Mouse (Mus musculus) lung, postnatal 0 days (tissue): ENCODE measurements around the gene Nat8f4. TPM values are rescaled to one million over a fixed set of nuclear protein-coding genes. Genes with fewer than 3 reads are reported as not detected.
"Not testable (repeated sequence)": the region's sequence is repeated elsewhere in the genome, so short reads cannot be mapped to it uniquely, and the experiment has no call there.

Experiments
- ATAC-seq: fragments of 200-750 bp; cut with Nextera tagmentation; 2 replicates; pipeline ENCODE4 v1.8.0; 2017; ENCODE audit warnings: moderate library complexity
- DNase-seq: peaks from one replicate; pipeline ENCODE4 v3.0.0-alpha.2; 2016; ENCODE audit warnings: low spot score
- H3K27ac ChIP-seq: fragments of 300-500 bp; sonication (generic); 2 replicates; pipeline ENCODE4 v1.5.1; 2014; ENCODE audit warnings: antibody characterized with exemption, mild to moderate bottlenecking, low read length, mixed read lengths
- H3K27me3 ChIP-seq: fragments of 300-500 bp; sonication (generic); replicated peaks from 2 replicates; pipeline ENCODE4 v1.6.1; 2014; ENCODE audit warnings: low read length, mixed read lengths; ENCODE audit not compliant: insufficient read depth
- H3K36me3 ChIP-seq: fragments of 300-500 bp; sonication (generic); 2 replicates; pipeline ENCODE4 v1.6.1; 2014; ENCODE audit warnings: low read length, mixed read lengths; ENCODE audit not compliant: insufficient read depth
- H3K4me1 ChIP-seq: fragments of 300-500 bp; sonication (generic); 2 replicates; pipeline ENCODE4 v1.6.1; 2014; ENCODE audit warnings: antibody characterized with exemption, low read depth, low read length, mixed read lengths; ENCODE audit not compliant: insufficient read depth
- H3K4me2 ChIP-seq: fragments of 300-500 bp; sonication (generic); replicated peaks from 2 replicates; pipeline ENCODE4 v1.6.1; 2014; ENCODE audit warnings: low read depth, mild to moderate bottlenecking, low read length, moderate library complexity, mixed read lengths
- H3K4me3 ChIP-seq: fragments of 300-500 bp; sonication (generic); 2 replicates; pipeline ENCODE4 v1.5.1; 2014; ENCODE audit warnings: low read depth, low read length
- H3K9ac ChIP-seq: fragments of 300-500 bp; sonication (generic); replicated peaks from 2 replicates; pipeline ENCODE4 v1.6.1; 2014; ENCODE audit warnings: low read depth, mild to moderate bottlenecking
- H3K9me3 ChIP-seq: fragments of 300-500 bp; sonication (generic); 2 replicates; pipeline ENCODE4 v1.6.1; 2016; ENCODE audit warnings: low read length, mixed read lengths
- CTCF ChIP-seq: IDR thresholded peaks from 2 replicates; pipeline ENCODE4 v1.5.1; 2016; ENCODE audit warnings: antibody characterized with exemption, mild to moderate bottlenecking
- EP300 ChIP-seq: IDR thresholded peaks from 2 replicates; pipeline ENCODE4 v1.6.1; 2016; ENCODE audit warnings: antibody characterized with exemption, mild to moderate bottlenecking, control low read depth
- WGBS: fragments of 180-500 bp; shearing (Covaris S2); extraction: QIAGEN DNeasy Blood & Tissue Kit; methylation state at CpG from one replicate; pipeline ENCODE4 v1.1.7; 2014; 5-methylcytosine and 5-hydroxymethylcytosine counted together
- polyA plus RNA-seq: library from polyadenylated mRNA; unstranded; fragments of >200 nt; fragmentation: Nextera tagmentation; extraction: Ambion mirVana; gene quantifications from 2 replicates; pipeline ENCODE4 v1.2.1, GENCODE M21; 2015

Nat8f4 gene
- polyA plus RNA-seq, 1 experiment from 2014 or later, result 2.6 TPM

DNA sequence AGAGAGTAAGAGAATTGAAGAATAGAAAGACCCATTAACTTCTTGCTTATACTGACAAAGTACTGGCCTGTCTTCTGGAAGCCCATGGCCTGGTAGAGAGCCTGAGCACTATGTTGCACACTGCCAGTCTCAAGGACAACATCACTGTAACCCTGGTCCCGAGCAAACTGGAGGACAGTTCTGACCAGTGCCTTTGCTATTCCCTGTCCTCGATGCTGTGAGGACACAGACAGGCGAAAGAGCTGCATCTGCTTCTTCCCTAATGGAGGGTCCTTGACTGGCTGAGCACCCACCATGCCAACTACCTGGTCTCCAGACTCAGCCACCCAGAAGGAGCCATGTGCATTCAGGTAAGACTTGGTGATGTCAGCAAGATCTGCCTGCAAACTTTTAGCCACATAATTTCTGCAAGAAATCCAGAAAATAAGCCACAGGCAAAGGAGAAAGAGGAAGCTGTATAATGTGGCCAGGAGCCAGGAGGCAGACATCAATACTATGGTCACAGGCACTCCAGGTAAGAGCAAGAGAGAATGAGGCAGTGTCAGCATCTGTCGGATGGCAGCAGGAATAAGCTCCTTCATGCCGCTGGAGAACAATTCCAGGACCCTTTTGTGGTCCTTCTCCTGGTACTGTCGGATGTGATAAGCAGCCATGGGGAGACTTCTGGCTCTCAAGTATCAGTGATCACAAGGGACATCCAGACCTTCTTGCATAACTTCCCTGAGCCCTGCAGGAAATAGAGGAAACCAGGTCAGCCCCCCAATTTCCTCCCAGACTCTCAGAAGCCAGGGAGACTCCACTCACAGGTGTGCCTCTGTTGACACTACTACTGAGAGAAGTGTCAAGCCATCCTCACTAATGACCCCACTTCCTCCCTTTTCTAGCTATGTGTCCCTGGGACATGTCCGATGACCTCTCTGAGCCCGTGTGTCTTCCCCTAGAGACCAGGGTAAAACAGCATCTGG is 36.7 kb downstream of the Nat8f4 start:
- Histone ChIP-seq H3K9ac (no peak overlapping the region), H3K9me3 (no peaks in the 10 kb centered on the region), H3K36me3 (no peaks in the 10 kb centered on the region), H3K4me1 (no peaks in the 10 kb centered on the region), H3K4me2 (no peak overlapping the region), H3K4me3 (no peak overlapping the region), H3K27ac (no peak overlapping the region), H3K27me3 (no peaks in the 10 kb centered on the region)
- TF ChIP-seq CTCF, result no peak
- no peak for TF ChIP-seq EP300
- 66% methylated on average over 8 of the region's 8 CpGs for WGBS
- DNase-seq (no peak), ATAC-seq (no peak)

DNA sequence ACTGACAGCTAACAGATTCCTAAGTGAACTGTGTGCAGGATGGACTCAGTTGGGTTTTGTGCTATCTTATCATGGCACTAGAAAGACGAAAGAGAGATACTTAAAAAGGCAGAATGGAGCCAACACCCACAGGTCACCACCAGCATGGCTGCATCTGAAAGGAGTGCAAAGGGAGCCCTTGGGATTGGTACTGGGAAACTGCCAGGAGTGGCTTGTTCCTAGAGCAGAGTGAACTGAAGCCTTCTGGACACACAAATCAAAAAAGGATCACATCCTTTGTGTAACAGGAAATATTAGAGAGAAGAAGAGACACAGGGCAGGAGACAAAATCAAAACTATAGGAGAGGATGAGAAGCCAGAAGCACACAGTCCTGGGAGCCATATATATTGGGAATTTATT is 37.7 kb downstream of the Nat8f4 start:
- H3K27ac ChIP-seq, DNase-seq, H3K9me3 ChIP-seq, ATAC-seq, H3K27me3 ChIP-seq, H3K36me3 ChIP-seq, H3K4me1 ChIP-seq, H3K4me2 ChIP-seq, H3K9ac ChIP-seq, H3K4me3 ChIP-seq: not testable (repeated sequence)
- 77% methylated on average over 1 of the region's 1 CpGs for WGBS

DNA sequence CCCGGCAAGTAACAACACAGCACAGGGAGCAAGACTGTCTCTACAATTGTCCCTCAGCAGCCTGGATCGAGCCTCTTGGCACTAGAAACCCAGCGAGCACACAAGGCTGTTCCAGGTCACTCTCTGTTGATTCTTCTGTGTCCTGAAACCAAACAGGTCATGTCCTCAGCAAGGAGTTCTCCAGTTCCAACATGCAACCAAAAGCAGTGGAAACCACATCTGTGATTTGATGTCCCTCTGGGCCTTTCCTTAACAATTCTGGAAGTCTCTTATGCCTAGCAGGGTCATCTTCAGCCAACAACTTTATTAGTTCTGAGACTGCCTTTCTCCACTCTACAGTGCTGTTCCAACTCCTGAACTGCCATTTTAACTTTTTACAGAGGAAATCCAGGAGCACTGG is 38.5 kb downstream of the Nat8f4 start:
- H3K4me1 ChIP-seq, H3K9ac ChIP-seq, ATAC-seq, H3K4me3 ChIP-seq, H3K4me2 ChIP-seq, H3K36me3 ChIP-seq, H3K27ac ChIP-seq, H3K9me3 ChIP-seq, H3K27me3 ChIP-seq, DNase-seq: not testable (repeated sequence)
- 80% methylated on average over 3 of the region's 3 CpGs for WGBS

DNA sequence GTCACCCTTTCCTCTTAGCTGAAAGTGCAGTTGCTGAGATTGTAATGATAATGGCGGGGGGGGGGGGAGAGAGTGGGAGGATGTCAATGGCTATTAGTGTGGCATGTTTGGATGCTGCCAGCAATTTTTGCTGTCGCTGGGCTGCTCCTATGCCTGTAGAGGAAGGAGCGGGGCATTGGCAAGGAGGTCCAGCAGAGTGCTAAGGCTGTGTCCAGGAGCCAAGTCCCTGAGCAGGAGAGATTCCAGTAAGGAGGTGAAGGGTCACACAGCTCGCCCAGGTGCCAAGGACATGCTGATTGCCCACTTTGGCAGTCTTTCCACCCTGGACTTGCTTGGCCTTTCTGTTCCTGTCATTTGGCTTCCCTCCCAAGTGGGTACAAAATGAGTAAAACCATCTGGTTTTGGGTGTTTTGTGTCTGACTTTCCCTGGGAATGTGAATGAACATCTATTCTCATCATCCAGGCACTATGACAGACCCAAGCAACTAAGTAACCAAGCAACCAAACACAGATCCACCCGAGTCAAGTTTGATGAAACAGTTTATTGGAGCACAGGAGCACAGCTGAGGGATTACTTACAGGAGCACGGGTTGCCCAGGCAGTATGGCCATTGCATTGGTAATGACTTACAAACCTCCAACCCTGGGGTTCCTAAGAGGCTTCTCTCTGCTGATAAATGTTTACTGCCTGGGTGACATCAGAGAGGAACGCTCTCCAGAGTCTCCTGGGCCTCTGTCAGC is 39.6 kb downstream of the Nat8f4 start:
- not testable (repeated sequence) for ATAC-seq

DNA sequence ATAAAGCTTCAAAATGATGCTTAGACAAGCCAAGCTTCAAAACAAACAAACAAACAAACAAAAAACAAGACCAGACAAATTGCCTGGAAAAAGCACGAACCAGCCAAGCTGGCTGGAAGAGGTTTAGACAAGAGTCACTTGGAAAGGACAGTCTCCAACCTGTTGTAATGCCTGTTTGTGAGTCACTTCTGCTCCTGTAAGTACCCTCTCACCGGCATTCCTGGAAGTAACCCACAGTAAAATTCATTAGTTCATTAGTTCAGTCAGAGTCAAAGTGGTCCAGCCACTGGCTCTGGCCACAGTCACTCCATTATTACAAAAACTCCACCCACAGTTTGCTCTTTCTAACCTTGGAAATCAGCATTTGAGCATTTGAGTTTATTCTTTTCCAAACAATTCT is 40.8 kb downstream of the Nat8f4 start:
- no peak overlapping the region for H3K9ac ChIP-seq
- TF ChIP-seq CTCF, result no peak
- DNase-seq (no peak), ATAC-seq (no peak)
- H3K27ac ChIP-seq, result no peak overlapping the region
- no peak overlapping the region for H3K4me3 ChIP-seq
- 79% methylated on average over 2 of the region's 2 CpGs for WGBS
- no peaks in the 10 kb centered on the region for H3K4me1 ChIP-seq
- no peaks in the 10 kb centered on the region for H3K27me3 ChIP-seq
- H3K9me3 ChIP-seq, result no peaks in the 10 kb centered on the region
- no peaks in the 10 kb centered on the region for H3K36me3 ChIP-seq
- H3K4me2 ChIP-seq, result no peak overlapping the region

More for the DNA sequence above, 39.6 kb downstream of the Nat8f4 start:
- H3K4me3 ChIP-seq, H3K4me2 ChIP-seq, H3K27ac ChIP-seq, H3K27me3 ChIP-seq, H3K9me3 ChIP-seq, H3K4me1 ChIP-seq, H3K9ac ChIP-seq, H3K36me3 ChIP-seq, DNase-seq: not testable (repeated sequence)
- 59% methylated on average over 6 of the region's 7 CpGs for WGBS

DNA sequence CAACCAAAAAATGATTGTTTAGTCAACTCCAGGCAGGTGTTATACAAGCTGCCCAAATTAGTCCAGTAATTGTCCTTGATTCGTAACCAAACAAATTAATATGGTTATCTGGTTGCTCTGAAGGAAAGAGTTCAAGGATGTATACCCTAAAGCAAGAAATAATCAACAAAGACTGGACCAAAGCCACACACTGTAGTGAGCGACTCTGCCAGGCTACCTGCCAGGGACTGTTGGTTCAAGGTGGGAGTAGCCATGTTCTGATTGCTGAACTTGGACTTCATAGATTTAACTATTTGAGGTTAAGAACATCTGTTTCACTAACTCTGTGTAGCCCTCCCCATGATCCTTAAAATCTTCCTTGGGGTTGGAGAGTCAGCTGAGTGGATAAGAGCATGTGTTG is 41.5 kb downstream of the Nat8f4 start:
- Histone ChIP-seq H3K27me3 (no peaks in the 10 kb centered on the region), H3K9me3 (no peaks in the 10 kb centered on the region), H3K4me2 (no peak overlapping the region), H3K4me1 (no peaks in the 10 kb centered on the region), H3K27ac (no peak overlapping the region), H3K4me3 (no peak overlapping the region), H3K9ac (no peak overlapping the region), H3K36me3 (no peaks in the 10 kb centered on the region)
- WGBS, result 80% methylated on average over 2 of the region's 2 CpGs
- no peak for DNase-seq
- ATAC-seq, result no peak
- no peak for TF ChIP-seq CTCF
- TF ChIP-seq EP300, result no peak
